Mouse (Mus musculus): ENCODE results near the gene Cel. TPM values are rescaled to one million over a fixed set of nuclear protein-coding genes. Genes with fewer than 3 reads are reported as not detected.

Gene Cel
- polyA plus RNA-seq, 1 experiment, result 1,688 TPM

DNA sequence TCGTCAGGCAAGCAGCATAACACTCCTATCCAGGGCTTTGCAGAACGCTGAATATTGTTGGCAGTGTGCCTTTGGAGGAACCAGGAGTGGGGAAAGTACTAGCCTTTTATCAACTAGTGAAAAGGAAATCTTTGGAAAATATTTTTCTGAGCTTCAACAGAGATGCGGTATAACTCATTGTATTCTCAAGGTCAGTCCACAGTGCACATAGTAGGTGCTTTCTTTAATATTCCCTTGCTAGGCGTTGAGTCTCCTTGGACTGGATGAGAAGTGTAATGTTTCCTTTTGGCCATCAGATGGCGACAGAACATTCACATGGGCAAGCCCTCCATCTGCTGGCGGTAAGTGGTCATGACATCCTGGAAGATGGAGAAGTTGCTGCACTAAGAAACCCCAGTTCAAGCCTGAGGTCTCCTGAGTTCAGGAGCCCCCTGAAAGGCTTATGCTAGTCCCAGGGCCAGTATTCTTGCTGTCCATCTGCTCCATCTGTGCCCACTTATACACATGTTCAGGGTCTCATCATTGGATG lies 21.9 kb upstream of the Cel start:
- Histone ChIP-seq H3K4me3 (ENCODE audit: extremely low read depth, insufficient read depth, insufficient read length) (no peak overlapping the region), H3K27ac (ENCODE audit: insufficient read depth, low read length) (no peak overlapping the region), H3K36me3 (ENCODE audit: control insufficient read depth, insufficient read depth, low read length) (no peaks in the 10 kb centered on the region), H3K4me1 (ENCODE audit: control insufficient read depth, insufficient read depth, insufficient read length) (no peaks in the 10 kb centered on the region), H3K27me3 (ENCODE audit: control insufficient read depth, insufficient read depth, low read length) (no peaks in the 10 kb centered on the region)
- WGBS, result 17% methylated on average over 6 of the region's 6 CpGs
- DNase-seq (ENCODE audit: low read depth in 1 of 2, low spot score in 2 of 2), result peak; percentile 79 to 83
- TF ChIP-seq POLR2A (IDR thresholded peaks at IDR 0.05; ENCODE audit: low read depth, low read length), result no peak
- TF ChIP-seq CTCF (IDR thresholded peaks at IDR 0.05; ENCODE audit: extremely low read depth, insufficient read depth, insufficient read length, insufficient replicate concordance), result peak; percentile 99; the same call in 1 of the 2 replicates

DNA sequence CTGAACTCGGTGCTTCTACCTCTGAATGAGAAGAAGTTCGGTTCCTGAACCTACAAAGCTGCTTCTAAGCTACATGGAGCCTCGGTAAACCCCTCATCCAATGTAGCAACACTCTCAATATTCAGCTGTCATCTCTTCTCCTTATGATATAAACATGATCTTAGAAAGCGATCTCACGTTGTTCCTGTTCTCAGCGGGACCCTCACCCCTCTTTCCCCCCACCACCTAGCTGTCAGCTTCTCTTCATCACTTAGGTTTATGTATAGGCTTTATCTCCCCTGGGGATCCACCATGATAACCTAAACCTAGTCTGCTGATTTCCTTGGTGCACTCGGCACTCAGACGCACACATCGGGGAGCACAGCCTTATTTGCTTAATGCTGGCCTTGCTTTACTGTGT lies 20.4 kb upstream of the Cel start, which contains the start of gene Gtf3c5:
TSS of gene Gtf3c5 (minus strand) at position 101 of the 400 bp plus-strand sequence.
- Histone ChIP-seq H3K27ac (ENCODE audit: insufficient read depth, low read length) (peak within 1 kb of the TSS; percentile 68), H3K4me1 (ENCODE audit: control insufficient read depth, insufficient read depth, insufficient read length) (no peaks in the 10 kb centered on the region), H3K4me3 (ENCODE audit: extremely low read depth, insufficient read depth, insufficient read length) (peak within 1 kb of the TSS; percentile 85), H3K27me3 (ENCODE audit: control insufficient read depth, insufficient read depth, low read length) (no peaks in the 10 kb centered on the region), H3K36me3 (ENCODE audit: control insufficient read depth, insufficient read depth, low read length) (no peaks in the 10 kb centered on the region)
- 83% methylated on average over 9 of the region's 9 CpGs for WGBS
- TF ChIP-seq POLR2A (IDR thresholded peaks at IDR 0.05; ENCODE audit: low read depth, low read length) (no peak), CTCF (IDR thresholded peaks at IDR 0.05; ENCODE audit: extremely low read depth, insufficient read depth, insufficient read length, insufficient replicate concordance) (no peak)
- no peak for DNase-seq (ENCODE audit: low read depth in 1 of 2, low spot score in 2 of 2)

DNA sequence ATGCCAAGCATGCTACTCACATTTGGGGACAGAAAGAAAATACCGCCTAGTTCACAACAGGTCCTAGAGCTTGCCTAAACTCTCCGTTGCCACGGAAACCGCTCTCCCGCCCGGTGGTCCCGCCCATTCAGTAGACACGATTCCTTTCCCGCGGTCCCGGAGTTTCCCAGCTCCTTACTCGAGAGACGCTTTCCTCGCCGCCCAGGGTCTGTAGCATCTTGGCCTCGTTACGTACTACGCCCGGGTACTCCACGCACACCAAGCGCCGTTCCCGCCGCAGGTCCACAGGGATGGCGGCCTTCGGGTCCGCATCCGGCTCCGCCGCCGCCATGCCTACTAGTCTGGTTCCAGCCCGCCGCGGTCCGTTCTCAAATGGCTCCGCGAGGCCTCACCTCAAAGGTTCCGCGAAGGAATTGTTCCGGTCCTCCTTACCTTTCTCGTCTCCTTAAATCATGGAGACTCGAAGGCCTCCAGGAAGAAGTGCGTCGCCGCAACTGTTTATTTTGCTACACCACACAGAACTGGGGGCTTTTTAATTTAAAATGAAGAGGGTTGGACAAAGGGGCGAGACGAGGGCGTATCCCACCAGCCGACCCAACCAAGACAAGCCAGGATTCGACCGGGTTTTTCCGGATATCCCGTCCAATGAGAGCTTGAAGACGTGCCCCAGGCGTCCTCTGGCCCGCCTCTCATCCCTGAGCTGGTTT lies 19.6 kb upstream of the Cel start:
- DNase-seq (ENCODE audit: low read depth in 1 of 2, low spot score in 2 of 2), result peak; percentile 74 to 77
- Histone ChIP-seq H3K27ac (ENCODE audit: insufficient read depth, low read length) (peak overlapping the region; percentile 68), H3K4me3 (ENCODE audit: extremely low read depth, insufficient read depth, insufficient read length) (peak overlapping the region; percentile 85), H3K36me3 (ENCODE audit: control insufficient read depth, insufficient read depth, low read length) (no peaks in the 10 kb centered on the region), H3K4me1 (ENCODE audit: control insufficient read depth, insufficient read depth, insufficient read length) (no peaks in the 10 kb centered on the region), H3K27me3 (ENCODE audit: control insufficient read depth, insufficient read depth, low read length) (no peaks in the 10 kb centered on the region)
- WGBS, result under 1% methylated on average over 56 of the region's 56 CpGs
- TF ChIP-seq CTCF (IDR thresholded peaks at IDR 0.05; ENCODE audit: extremely low read depth, insufficient read depth, insufficient read length, insufficient replicate concordance), result no peak

DNA sequence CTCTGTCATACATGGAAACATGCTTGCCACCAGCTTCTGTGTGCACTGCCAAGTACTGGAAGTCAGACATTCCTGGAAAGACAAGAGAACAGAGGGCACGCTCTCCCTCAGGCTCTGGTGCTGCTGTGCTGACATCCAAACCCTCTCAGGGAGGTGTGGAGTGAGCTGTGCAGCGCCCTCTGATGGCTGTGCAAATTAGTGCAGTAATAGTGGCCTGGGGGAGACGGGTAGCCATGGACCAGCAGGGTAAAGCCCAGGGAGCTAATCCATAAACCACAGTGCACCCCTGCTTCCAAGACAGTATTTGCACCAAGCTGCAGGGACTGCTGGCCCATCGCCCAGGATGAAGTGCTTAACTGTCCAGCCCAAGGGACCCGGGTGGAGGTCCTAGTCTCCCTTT lies 14.8 kb upstream of the Cel start:
- WGBS, result 86% methylated on average over 5 of the region's 5 CpGs
- H3K36me3 ChIP-seq (ENCODE audit: control insufficient read depth, insufficient read depth, low read length), result peaks cover 5% of the 10 kb centered on the region
- no peaks in the 10 kb centered on the region for H3K27me3 ChIP-seq (ENCODE audit: control insufficient read depth, insufficient read depth, low read length)
- H3K4me1 ChIP-seq (ENCODE audit: control insufficient read depth, insufficient read depth, insufficient read length), result no peaks in the 10 kb centered on the region
- peak in 1 of 2 experiments; percentile 25 for DNase-seq (ENCODE audit: low read depth in 1 of 2, low spot score in 2 of 2)
- H3K27ac ChIP-seq (ENCODE audit: insufficient read depth, low read length), result no peak overlapping the region
- H3K4me3 ChIP-seq (ENCODE audit: extremely low read depth, insufficient read depth, insufficient read length), result no peak overlapping the region
- no peak for TF ChIP-seq POLR2A (IDR thresholded peaks at IDR 0.05; ENCODE audit: low read depth, low read length)
- peak; percentile 24; the same call in 1 of the 2 replicates for TF ChIP-seq CTCF (IDR thresholded peaks at IDR 0.05; ENCODE audit: extremely low read depth, insufficient read depth, insufficient read length, insufficient replicate concordance)

DNA sequence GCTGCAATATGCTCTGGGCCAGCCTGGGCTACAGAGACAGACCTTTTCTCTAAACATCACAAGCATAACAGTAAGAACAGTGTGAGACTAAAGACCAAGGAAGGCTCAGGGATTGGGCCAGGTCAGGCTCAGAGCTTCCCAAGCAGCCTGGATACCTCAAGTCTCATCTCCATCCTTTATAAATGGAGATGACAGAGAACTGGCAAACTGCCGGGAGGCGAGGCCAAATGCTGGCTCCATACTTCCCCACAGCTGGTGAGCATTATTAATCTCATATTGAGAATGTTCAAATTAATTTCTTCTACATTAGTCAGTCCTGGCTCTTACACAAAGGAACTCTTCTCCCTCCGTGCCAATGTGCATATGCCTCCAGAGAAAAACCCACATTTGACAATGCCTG lies 13.6 kb upstream of the Cel start:
- Histone ChIP-seq H3K27me3 (ENCODE audit: control insufficient read depth, insufficient read depth, low read length) (no peaks in the 10 kb centered on the region), H3K27ac (ENCODE audit: insufficient read depth, low read length) (no peak overlapping the region), H3K4me1 (ENCODE audit: control insufficient read depth, insufficient read depth, insufficient read length) (no peaks in the 10 kb centered on the region), H3K4me3 (ENCODE audit: extremely low read depth, insufficient read depth, insufficient read length) (no peak overlapping the region), H3K36me3 (ENCODE audit: control insufficient read depth, insufficient read depth, low read length) (peaks cover 16% of the 10 kb centered on the region)
- DNase-seq (ENCODE audit: low read depth in 1 of 2, low spot score in 2 of 2), result no peak
- no peak for TF ChIP-seq POLR2A (IDR thresholded peaks at IDR 0.05; ENCODE audit: low read depth, low read length)
- no peak for TF ChIP-seq CTCF (IDR thresholded peaks at IDR 0.05; ENCODE audit: extremely low read depth, insufficient read depth, insufficient read length, insufficient replicate concordance)
- WGBS, result 93% methylated on average over 3 of the region's 3 CpGs

DNA sequence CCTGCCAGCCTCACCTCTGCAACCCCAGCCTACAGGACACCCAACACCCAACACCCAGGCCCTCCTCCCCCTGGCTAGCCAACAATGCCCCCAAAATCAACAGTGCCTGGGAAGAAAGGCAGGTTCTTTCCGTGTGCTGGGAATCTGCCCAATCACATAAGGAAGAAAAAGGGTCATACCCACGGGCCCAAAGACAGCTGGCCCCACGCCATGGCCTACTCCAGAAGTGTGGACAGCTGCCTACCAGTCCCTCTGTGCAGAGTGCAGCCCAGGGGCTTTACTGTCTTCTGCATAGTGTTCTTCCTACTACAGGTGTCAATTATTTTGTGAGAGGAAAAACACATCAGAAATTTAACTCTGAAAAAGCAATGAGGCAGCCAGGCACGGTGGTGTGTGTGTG lies 12.1 kb upstream of the Cel start:
- TF ChIP-seq POLR2A (IDR thresholded peaks at IDR 0.05; ENCODE audit: low read depth, low read length) (no peak), CTCF (IDR thresholded peaks at IDR 0.05; ENCODE audit: extremely low read depth, insufficient read depth, insufficient read length, insufficient replicate concordance) (no peak)
- DNase-seq (ENCODE audit: low read depth in 1 of 2, low spot score in 2 of 2), result no peak
- WGBS, result 91% methylated on average over 4 of the region's 4 CpGs
- no peak overlapping the region for H3K27ac ChIP-seq (ENCODE audit: insufficient read depth, low read length)
- H3K4me1 ChIP-seq (ENCODE audit: control insufficient read depth, insufficient read depth, insufficient read length), result no peaks in the 10 kb centered on the region
- no peak overlapping the region for H3K4me3 ChIP-seq (ENCODE audit: extremely low read depth, insufficient read depth, insufficient read length)
- H3K36me3 ChIP-seq (ENCODE audit: control insufficient read depth, insufficient read depth, low read length), result peaks cover 23% of the 10 kb centered on the region
- H3K27me3 ChIP-seq (ENCODE audit: control insufficient read depth, insufficient read depth, low read length), result no peaks in the 10 kb centered on the region

DNA sequence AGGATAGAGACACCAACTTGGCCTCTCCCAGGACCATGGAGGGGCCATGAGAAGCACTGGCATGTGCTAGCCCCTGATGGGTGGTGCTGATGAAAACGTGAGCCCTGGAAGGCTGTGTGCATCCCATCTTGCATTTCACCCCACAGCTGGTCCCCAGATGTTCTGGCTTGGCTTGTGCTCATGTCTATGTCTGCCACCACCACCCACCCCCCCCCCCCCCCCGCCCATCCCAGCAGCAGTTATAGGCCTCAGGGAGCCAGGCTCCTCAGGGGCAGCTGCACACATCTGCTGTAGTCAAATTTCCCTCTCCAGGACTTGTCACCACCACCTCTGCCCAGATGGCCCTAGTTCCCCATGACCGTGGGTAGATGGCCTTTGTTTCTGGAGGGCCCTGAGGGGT lies 6.7 kb upstream of the Cel start:
- no peak for DNase-seq (ENCODE audit: low read depth in 1 of 2, low spot score in 2 of 2)
- no peaks in the 10 kb centered on the region for H3K27me3 ChIP-seq (ENCODE audit: control insufficient read depth, insufficient read depth, low read length)
- 86% methylated on average over 3 of the region's 3 CpGs for WGBS
- TF ChIP-seq CTCF (IDR thresholded peaks at IDR 0.05; ENCODE audit: extremely low read depth, insufficient read depth, insufficient read length, insufficient replicate concordance) (no peak), POLR2A (IDR thresholded peaks at IDR 0.05; ENCODE audit: low read depth, low read length) (no peak)
- H3K36me3 ChIP-seq (ENCODE audit: control insufficient read depth, insufficient read depth, low read length), result peaks cover 31% of the 10 kb centered on the region
- H3K4me3 ChIP-seq (ENCODE audit: extremely low read depth, insufficient read depth, insufficient read length), result no peak overlapping the region
- no peak overlapping the region for H3K27ac ChIP-seq (ENCODE audit: insufficient read depth, low read length)
- no peaks in the 10 kb centered on the region for H3K4me1 ChIP-seq (ENCODE audit: control insufficient read depth, insufficient read depth, insufficient read length)

Data from spleen, adult 2 months (tissue).